Mouse (Mus musculus) kidney, adult 18-20 months (tissue): ENCODE results near the gene Pank3.
"Not testable (repeated sequence)": the region's sequence is repeated elsewhere in the genome, so short reads cannot be mapped to it uniquely, and the experiment has no call there.

Experiments
- DNase-seq: peaks from one replicate; pipeline ENCODE4 v3.0.0; 2021

Gene Pank3

DNA sequence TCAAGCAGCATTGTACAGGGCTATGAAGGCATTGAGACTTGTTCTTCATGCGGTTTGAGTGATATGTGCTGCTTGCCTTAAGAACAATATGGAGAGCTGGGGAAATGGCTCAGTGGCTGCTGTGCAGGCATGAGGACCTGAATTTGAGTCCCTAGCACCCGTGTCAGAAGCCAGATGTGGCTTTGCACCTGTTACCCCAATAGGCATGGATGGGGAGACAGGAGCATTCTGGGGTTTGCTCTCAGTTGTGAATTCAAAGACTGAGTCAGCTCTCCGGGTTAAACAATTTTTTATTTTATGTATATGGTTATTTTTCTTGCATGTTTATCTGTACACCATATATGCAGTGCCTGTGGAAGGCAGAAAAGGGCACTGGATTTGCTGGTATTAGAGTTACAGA is 13.2 kb downstream of the Pank3 start:
- DNase-seq, result no peak

GRCm38 (mm10) chr11:35783038-35783437 is 13.8 kb downstream of the Pank3 start:
- DNase-seq, result peak; percentile 28

DNA sequence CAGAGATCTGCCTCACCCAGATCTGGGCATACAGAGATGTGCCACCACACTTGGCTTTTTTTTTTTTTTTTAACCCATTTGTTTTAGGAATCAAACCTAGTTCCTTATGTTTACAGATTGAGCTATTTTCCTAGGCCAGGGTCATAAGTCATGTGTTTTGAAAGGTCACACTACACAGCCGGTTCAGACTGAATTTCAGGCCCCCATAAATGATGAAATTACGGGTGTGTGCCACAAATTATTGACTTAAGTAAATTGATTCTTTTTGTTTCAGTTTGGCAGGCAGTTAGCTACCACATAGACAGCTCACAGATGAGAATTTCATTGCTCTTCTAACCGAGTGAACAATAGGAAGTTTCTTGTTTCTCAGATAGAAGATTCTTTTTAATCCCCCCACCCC is 14.7 kb downstream of the Pank3 start:
- DNase-seq, result no peak

- DNase-seq, result no peak
These were observed 15.3 kb downstream of the Pank3 start for GRCm38 (mm10) chr11:35784537-35784936.

- no peak for DNase-seq
These were observed 19.2 kb downstream of the Pank3 start for GRCm38 (mm10) chr11:35788443-35788842.

- not testable (repeated sequence) for DNase-seq
These were observed 23.5 kb downstream of the Pank3 start for GRCm38 (mm10) chr11:35792800-35793199.

DNA sequence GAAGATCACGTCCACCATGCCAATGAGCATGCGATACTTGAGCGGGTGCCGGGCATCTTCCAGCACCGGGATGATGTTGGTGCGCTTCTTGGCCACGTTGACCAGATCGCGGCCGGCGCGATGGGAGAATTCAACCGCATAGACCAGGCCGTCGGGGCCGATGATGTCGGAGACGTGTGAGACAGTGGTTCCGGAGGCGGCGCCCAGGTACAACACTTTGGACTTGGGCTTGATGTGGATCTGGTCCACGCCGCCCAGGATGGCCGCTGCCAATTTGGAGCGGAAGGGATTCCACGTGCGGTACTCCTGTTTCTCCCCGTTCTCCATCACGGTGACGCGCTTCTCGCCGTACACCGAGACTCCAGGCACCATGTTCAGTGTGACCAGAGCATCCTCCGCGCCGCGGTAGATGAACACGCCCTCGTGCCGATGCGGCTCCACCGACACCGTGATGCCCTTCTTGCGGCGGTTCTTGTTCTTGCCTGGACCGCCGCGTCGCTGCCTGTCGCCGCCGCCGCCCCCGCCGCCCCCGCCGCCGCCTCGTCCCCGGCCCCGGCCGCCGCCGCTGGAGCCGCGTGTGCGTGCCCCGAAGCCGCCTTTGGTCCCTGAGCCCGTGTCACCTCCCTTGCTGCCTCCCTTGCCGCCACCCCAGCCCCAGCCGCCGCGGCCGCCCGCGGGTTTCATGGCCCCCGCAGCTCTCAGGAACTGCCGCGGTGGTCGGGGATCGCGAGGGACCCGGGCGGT is 28.6 kb downstream of the Pank3 start:
- no peak for DNase-seq

DNA sequence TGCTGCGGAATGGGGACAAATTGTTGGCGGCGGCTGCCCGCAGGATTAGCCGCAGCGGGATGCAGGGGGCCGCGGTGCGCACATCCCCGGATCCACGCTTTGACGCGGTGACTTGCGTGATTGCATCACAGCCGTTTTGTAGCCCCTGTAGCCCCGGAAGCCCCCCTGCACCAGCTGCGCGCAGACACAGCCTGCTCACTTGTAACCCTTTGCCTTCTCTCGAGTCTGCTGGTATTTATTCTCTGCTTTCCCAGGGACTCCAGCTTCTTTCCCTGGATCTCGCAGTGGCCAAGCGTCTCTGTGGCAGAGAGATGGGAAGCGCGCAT is 29.2 kb downstream of the Pank3 start:
- no peak for DNase-seq

DNA sequence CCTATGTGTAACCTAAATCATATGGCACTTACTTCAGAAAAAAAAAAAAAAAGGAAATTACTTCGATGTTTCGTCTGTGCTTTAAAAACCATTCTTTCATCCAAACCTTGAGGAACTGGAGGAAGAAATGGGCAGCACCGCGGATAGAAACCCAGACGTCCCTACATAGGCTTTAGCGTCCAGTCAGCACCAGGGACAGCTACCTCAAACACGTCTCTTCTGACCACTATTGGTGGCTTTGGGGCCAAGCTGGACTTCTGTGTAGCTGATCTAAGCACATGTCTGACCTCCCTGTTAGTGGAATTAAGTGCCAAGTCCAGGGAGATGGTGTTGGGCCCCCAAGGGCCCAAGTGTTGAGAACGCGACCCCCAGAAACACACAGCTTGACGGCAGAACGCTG is 29.6 kb downstream of the Pank3 start, which contains the start of gene Fbll1:
Gene Fbll1, minus strand, starts transcription at position 11 of the 400 bp plus-strand sequence.
- peak; percentile 23 for DNase-seq

- no peak for DNase-seq
These were observed 32.0 kb downstream of the Pank3 start for GRCm38 (mm10) chr11:35801332-35801731.

GRCm38 (mm10) chr11:35811458-35811857 is 42.2 kb downstream of the Pank3 start:
- DNase-seq, result no peak

DNA sequence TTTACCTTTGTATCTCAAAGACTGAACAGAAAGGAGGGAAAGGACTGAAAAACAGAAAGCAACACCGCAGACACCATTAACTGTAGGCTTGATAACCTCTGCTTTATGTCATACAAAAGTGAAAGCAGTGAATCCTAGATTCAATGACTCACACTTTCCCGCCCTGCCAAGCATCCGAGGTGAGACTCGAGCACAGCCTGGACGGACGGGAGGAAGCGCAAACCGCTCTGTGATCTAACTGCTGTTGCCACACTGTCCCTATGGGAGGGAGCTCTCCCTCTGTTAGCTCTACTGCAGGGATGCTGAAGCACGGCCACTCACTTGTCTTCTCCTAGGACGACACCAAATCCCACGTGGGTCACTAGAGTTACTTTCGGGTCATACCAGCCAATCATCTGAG is 47.0 kb downstream of the Pank3 start:
- DNase-seq, result no peak

DNA sequence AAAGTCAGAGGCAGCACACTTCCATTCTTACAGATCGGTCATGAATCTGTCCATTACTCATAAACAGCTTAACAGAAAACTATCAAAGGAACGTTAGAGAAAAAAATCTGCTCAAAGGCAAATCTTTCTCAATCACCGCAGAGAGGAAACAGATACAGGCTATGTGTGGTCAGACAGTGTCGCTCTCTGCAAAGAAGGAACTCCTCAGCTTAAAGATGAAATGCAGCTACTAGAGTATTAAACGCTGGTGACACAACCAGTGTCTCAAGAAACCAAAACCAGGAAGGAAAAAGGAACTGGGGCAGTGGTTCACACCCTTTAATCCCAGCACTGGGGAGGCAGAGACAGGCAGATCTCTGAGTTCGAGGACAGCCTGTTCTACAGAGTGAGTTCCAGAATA is 58.4 kb downstream of the Pank3 start:
- DNase-seq, result no peak

- no peak for DNase-seq
These were observed 62.9 kb downstream of the Pank3 start for GRCm38 (mm10) chr11:35832139-35832538.

DNA sequence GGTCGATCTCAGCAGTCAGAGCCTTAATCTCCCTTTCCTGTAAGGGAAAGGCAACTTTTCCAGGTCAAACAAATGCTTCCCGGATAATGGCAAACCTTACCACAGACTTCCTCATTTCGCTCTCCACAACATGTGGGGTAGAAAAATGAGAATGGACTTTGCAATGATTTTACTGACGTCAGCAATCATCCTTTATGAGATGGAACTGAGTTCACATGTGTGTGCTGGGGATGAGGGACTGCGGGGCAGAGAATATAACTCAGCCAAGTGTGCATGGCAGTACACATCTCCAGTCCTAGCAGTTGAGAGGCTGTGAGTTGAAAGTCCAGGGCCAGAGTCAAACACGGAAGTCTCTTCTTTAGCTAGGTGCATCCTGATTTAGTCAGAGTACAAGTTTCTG is 64.0 kb downstream of the Pank3 start:
- DNase-seq, result no peak

- DNase-seq, result peak; percentile 94
These were observed 64.9 kb downstream of the Pank3 start, which contains the start of gene Rars for GRCm38 (mm10) chr11:35834022-35834760. Gene Rars, minus strand, starts transcription at chr11:35834506.

GRCm38 (mm10) chr11:35837156-35838126 is 68.2 kb downstream of the Pank3 start:
- no peak for DNase-seq

- DNase-seq, result peak; percentile 83
These were observed 69.4 kb downstream of the Pank3 start for GRCm38 (mm10) chr11:35838345-35839338.

GRCm38 (mm10) chr11:35840282-35840681 is 71.0 kb downstream of the Pank3 start:
- DNase-seq, result no peak

GRCm38 (mm10) chr11:35840806-35841205 is 71.5 kb downstream of the Pank3 start:
- not testable (repeated sequence) for DNase-seq
